Mouse (Mus musculus) heart, embryonic 14.5 days (tissue): ENCODE measurements around the gene Lpxn. TPM values are rescaled to one million over a fixed set of nuclear protein-coding genes. Genes with fewer than 3 reads are reported as not detected.

Experiments
- ATAC-seq: fragments of 200-750 bp; cut with Nextera tagmentation; 2 replicates; pipeline ENCODE4 v1.8.0; 2017; ENCODE audit warnings: low read depth, moderate TSS enrichment; ENCODE audit not compliant: insufficient number of reproducible peaks, insufficient read depth, low FRiP score
- H3K27ac ChIP-seq, 2 experiments: fragments of 200-500 bp in 1 of 2; fragments of 300-500 bp in 1 of 2; sonication (generic) in 1 of 2; replicated peaks in 1 of 2; 2 replicates each; pipeline ENCODE4 v1.5.1; 2012 to 2014; ENCODE audit warnings: low read depth in 2 of 2, low read length in 2 of 2, control low read depth in 1 of 2, mild to moderate bottlenecking in 1 of 2, mixed read lengths in 1 of 2; ENCODE audit not compliant: control insufficient read depth in 1 of 2, insufficient read depth in 1 of 2
- H3K27me3 ChIP-seq: fragments of 300-500 bp; sonication (generic); 2 replicates; pipeline ENCODE4 v1.6.1; 2014; ENCODE audit warnings: mild to moderate bottlenecking, low read length, control low read depth; ENCODE audit not compliant: control insufficient read depth, insufficient read depth
- H3K36me3 ChIP-seq: fragments of 300-500 bp; sonication (generic); 2 replicates; pipeline ENCODE4 v1.6.1; 2014; ENCODE audit warnings: mild to moderate bottlenecking, control low read depth, low read length, mixed read lengths; ENCODE audit not compliant: control insufficient read depth, insufficient read depth
- H3K4me1 ChIP-seq, 2 experiments: fragments of 200-500 bp in 1 of 2; fragments of 300-500 bp in 1 of 2; sonication (generic) in 1 of 2; 2 replicates each; pipeline ENCODE4 v1.6.1; 2012 to 2014; ENCODE audit warnings: low read length in 2 of 2, control low read depth in 1 of 2, mixed read lengths in 1 of 2; ENCODE audit not compliant: control insufficient read depth in 2 of 2, insufficient read depth in 2 of 2
- H3K4me2 ChIP-seq: fragments of 300-500 bp; sonication (generic); 2 replicates; pipeline ENCODE4 v1.6.1; 2014; ENCODE audit warnings: mild to moderate bottlenecking, low read length
- H3K4me3 ChIP-seq, 2 experiments: fragments of 200-500 bp in 1 of 2; fragments of 300-500 bp in 1 of 2; sonication (generic) in 1 of 2; 2 replicates each; pipeline ENCODE4 v1.5.1; 2012 to 2014; ENCODE audit warnings: low read length in 2 of 2, mild to moderate bottlenecking in 2 of 2, control low read depth in 1 of 2, low read depth in 1 of 2, moderate library complexity in 1 of 2; ENCODE audit not compliant: control insufficient read depth in 1 of 2, insufficient read depth in 1 of 2
- H3K9ac ChIP-seq: fragments of 300-500 bp; sonication (generic); 2 replicates; pipeline ENCODE4 v1.6.1; 2014; ENCODE audit warnings: mild to moderate bottlenecking, low read length
- H3K9me3 ChIP-seq: fragments of 300-500 bp; sonication (generic); 2 replicates; pipeline ENCODE4 v1.6.1; 2016; ENCODE audit warnings: low read length, control low read depth; ENCODE audit not compliant: control insufficient read depth
- WGBS: fragments of 180-500 bp; shearing (Covaris S2); extraction: QIAGEN DNeasy Blood & Tissue Kit; methylation state at CpG from one replicate; pipeline ENCODE4 v1.1.7; 2014; 5-methylcytosine and 5-hydroxymethylcytosine counted together
- polyA plus RNA-seq: library from polyadenylated mRNA; unstranded; fragments of >200 nt; fragmentation: Nextera tagmentation; extraction: Ambion mirVana; gene quantifications from 2 replicates; pipeline ENCODE4 v1.2.1, GENCODE M21; 2014

Gene Lpxn
- polyA plus RNA-seq, result 0.92 and 2.9 TPM in 2 replicates

GRCm38 (mm10) chr19:12795511-12796327 lies at the start of gene Lpxn, which contains the start of gene Zfp91:
Gene Lpxn (plus strand): TSS chr19:12796193.
Gene Zfp91 (minus strand): TSS chr19:12796126.
- peak within 1 kb of the TSS; percentile 100 for H3K9ac ChIP-seq
- no peaks in the 10 kb centered on the region for H3K9me3 ChIP-seq
- peak within 1 kb of the TSS; percentile 96 to 98 for H3K4me3 ChIP-seq
- H3K27me3 ChIP-seq, result no peaks in the 10 kb centered on the region
- peak; percentile 93 for ATAC-seq
- H3K27ac ChIP-seq, result peak within 1 kb of the TSS; percentile 100
- H3K4me1 ChIP-seq, result peaks cover 2 to 17% of the 10 kb centered on the region in 2 experiments; a peak in 3 of 4 replicates
- WGBS, result under 1% methylated on average over 63 of the region's 76 CpGs
- peak within 1 kb of the TSS; percentile 87 for H3K4me2 ChIP-seq
- no peaks in the 10 kb centered on the region for H3K36me3 ChIP-seq

DNA sequence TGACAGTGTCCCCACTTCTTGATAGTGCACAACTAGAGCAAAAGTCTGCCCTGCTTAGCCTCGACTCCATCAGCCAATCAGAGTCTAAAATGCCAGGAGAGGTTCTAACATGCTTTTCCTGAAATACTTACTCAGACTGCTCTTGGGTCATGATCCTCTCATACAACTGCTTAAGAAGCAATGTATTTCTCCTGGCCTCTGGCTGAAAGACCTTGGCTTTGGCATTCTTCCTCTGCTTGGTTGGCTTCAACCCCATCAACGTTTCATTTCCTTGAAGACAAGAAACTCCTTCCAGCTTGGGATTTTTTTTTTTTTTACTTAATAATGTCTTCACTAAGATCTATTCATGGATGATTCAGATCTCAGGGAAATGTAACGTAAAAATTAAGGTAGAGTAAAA lies 39.7 kb upstream of the Lpxn start:
- Histone ChIP-seq H3K4me1 (no peaks in the 10 kb centered on the region), H3K4me2 (no peak overlapping the region), H3K9ac (no peak overlapping the region), H3K36me3 (no peaks in the 10 kb centered on the region), H3K9me3 (no peaks in the 10 kb centered on the region), H3K4me3 (no peak overlapping the region), H3K27me3 (no peaks in the 10 kb centered on the region), H3K27ac (no peak overlapping the region)
- no peak for ATAC-seq
- whole genome bisulfite sequencing, result 71% methylated on average over 3 of the region's 3 CpGs

DNA sequence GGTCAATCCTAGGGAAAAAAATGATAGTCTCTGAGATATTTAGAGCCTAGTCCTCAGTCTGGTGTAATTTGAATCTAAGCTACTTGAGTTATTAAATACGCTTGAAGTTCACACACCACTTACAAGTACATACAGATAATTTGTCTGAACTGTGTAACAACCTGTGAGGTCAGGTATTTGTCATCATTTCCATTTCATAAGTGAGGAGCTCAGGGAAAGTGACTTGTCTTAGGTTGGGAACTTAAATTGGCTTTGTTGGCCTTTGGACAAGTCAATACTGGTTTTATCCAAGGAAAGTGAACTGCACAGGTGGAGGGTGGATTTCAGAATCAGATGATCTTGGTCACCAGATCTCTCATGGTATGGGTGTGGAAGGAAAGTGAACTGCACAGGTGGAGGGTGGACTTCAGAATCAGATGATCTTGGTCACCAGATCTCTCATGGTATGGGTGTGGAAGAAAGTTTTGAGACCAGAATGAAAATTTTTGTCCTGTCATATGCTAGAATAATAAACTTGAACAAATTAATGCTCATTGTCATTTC lies 37.0 kb upstream of the Lpxn start:
- Histone ChIP-seq H3K27ac (no peak overlapping the region), H3K4me1 (no peaks in the 10 kb centered on the region), H3K9me3 (no peaks in the 10 kb centered on the region), H3K9ac (no peak overlapping the region), H3K4me2 (no peak overlapping the region), H3K36me3 (peaks cover 22% of the 10 kb centered on the region), H3K27me3 (no peaks in the 10 kb centered on the region), H3K4me3 (no peak overlapping the region)
- 89% methylated on average over 1 of the region's 1 CpGs for WGBS
- ATAC-seq, result no peak

- no peaks in the 10 kb centered on the region for H3K27me3 ChIP-seq
- H3K4me3 ChIP-seq, result no peak overlapping the region
- H3K4me1 ChIP-seq, result no peaks in the 10 kb centered on the region
- H3K9me3 ChIP-seq, result no peaks in the 10 kb centered on the region
- no peak for ATAC-seq
- H3K9ac ChIP-seq, result no peak overlapping the region
- no peak overlapping the region for H3K27ac ChIP-seq
- H3K36me3 ChIP-seq, result peaks cover 26% of the 10 kb centered on the region
- WGBS, result 86% methylated on average over 2 of the region's 2 CpGs
- no peak overlapping the region for H3K4me2 ChIP-seq
Measured at GRCm38 (mm10) chr19:12759656-12760055, 36.3 kb upstream of the Lpxn start.

DNA sequence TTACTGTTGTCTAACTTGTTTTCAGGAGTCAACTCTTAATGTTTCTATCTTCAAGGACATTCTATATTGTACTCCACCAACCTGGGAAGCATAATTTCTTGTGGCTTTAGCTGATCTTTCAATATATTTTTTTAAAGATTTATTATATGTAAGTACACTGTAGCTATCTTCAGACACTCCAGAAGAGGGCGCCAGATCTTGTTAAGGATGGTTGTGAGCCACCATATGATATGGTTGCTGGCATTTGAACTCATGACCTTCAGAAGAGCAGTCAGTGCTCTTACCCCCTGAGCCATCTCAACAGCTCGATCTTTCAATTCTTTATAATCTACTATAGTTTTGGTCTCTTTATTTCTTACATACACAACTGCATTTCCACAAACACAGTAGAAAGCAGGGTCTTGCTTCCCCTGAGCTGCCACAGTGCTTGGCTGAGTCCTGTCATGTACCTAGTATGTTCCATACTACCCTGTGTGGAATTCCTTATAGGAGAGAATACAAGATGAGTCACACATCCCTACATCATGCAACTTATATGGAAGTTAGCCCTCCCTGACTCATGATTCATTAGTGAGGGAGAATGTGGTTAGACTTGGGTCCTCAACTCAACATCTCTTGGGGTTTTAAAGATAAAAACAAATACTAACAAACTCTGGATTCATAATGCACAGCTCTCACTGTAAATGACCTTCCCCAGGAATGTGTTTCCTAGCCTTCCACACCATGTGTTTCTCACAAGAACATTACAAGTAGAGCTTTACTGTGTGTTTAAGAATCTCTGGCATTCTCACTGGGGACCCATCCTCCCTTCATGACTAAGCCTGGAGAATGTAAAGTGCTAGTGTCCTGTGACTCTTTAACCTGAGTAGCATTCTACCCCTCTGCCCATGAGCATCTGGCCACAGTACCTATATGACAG lies 33.5 kb upstream of the Lpxn start:
- peaks cover 50% of the 10 kb centered on the region for H3K36me3 ChIP-seq
- H3K27me3 ChIP-seq, result no peaks in the 10 kb centered on the region
- no peaks in the 10 kb centered on the region for H3K4me1 ChIP-seq
- H3K9me3 ChIP-seq, result no peaks in the 10 kb centered on the region
- WGBS, result 57% methylated on average over 2 of the region's 2 CpGs
- H3K9ac ChIP-seq, result no peak overlapping the region
- H3K27ac ChIP-seq, result no peak overlapping the region
- no peak overlapping the region for H3K4me2 ChIP-seq
- ATAC-seq, result no peak
- H3K4me3 ChIP-seq, result no peak overlapping the region

GRCm38 (mm10) chr19:12765308-12765707 lies 30.7 kb upstream of the Lpxn start, which contains the start of gene Cntf:
Gene Cntf (minus strand): TSS chr19:12765632.
- H3K36me3 ChIP-seq, result peaks cover 78% of the 10 kb centered on the region
- no peak within 1 kb of the TSS for H3K4me3 ChIP-seq

GRCm38 (mm10) chr19:12770888-12771287 lies 25.1 kb upstream of the Lpxn start:
- Histone ChIP-seq H3K9ac (no peak overlapping the region), H3K27ac (no peak overlapping the region), H3K36me3 (peaks cover 85% of the 10 kb centered on the region), H3K4me1 (no peaks in the 10 kb centered on the region), H3K4me2 (no peak overlapping the region), H3K27me3 (no peaks in the 10 kb centered on the region), H3K9me3 (no peaks in the 10 kb centered on the region), H3K4me3 (no peak overlapping the region)
- 84% methylated on average over 5 of the region's 5 CpGs for WGBS
- no peak for ATAC-seq

More at GRCm38 (mm10) chr19:12765308-12765707, 30.7 kb upstream of the Lpxn start, which contains the start of gene Cntf:
- Histone ChIP-seq H3K27me3 (no peaks in the 10 kb centered on the region), H3K9me3 (no peaks in the 10 kb centered on the region), H3K9ac (no peak within 1 kb of the TSS), H3K4me2 (no peak within 1 kb of the TSS), H3K27ac (no peak within 1 kb of the TSS), H3K4me1 (no peaks in the 10 kb centered on the region)
- no peak for ATAC-seq
- 70% methylated on average over 7 of the region's 7 CpGs for WGBS
